Mouse (Mus musculus): ENCODE data around the gene Gm10912. TPM values are rescaled to one million over a fixed set of nuclear protein-coding genes. Genes with fewer than 3 reads are reported as not detected.
A peak's percentile ranks its signal among the peaks of the same experiment; 100 is the strongest.
"Not testable (repeated sequence)": the region's sequence is repeated elsewhere in the genome, so short reads cannot be mapped to it uniquely, and the experiment has no call there.

Gm10912 gene
- polyA plus RNA-seq, 1 experiment from 2014 or later, result 0.09 TPM

- H3K9ac ChIP-seq; H3K27me3 ChIP-seq (replicated peaks); H3K4me2 ChIP-seq (replicated peaks); H3K36me3 ChIP-seq; H3K9me3 ChIP-seq; H3K27ac ChIP-seq; H3K4me1 ChIP-seq (replicated peaks); H3K4me3 ChIP-seq (replicated peaks): not testable (repeated sequence)
- WGBS, result 57% methylated on average over 5 of the region's 5 CpGs
- peak; percentile 46 for ATAC-seq
Observed at GRCm38 (mm10) chr2:104078285-104078684, 12.7 kb downstream of the Gm10912 start.

DNA sequence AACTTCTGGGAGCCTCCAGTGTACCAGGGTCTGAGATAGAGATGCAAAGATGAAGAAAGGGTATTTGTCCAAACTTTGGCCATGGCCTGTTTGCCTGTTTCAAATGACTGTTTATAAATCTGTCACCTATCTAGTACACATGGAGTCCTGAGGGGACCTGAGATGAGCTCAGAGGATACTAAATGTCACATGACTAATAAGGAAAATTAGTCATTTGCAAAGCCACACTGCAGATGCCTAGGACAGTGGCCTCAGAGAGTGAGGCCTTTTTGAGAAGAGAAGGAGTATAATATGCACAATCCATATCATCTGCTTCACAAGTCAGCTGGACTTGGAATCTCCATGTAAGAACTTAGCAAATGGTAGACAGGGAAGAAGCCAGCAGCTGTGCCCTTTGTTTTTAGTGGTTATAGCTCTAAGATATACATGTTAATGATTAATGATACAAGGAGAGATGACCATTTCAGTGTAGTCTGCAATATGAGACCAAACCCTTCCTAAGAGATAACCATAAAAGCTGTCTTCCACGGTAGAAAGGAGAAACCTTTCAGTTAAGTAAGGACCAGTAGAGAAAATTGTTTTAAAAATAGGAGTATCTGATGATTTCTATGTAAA is 15.9 kb downstream of the Gm10912 start:
- not testable (repeated sequence) for H3K4me3 ChIP-seq (replicated peaks); H3K4me1 ChIP-seq (replicated peaks); H3K9ac ChIP-seq; H3K4me2 ChIP-seq (replicated peaks); H3K36me3 ChIP-seq; H3K9me3 ChIP-seq; H3K27ac ChIP-seq; H3K27me3 ChIP-seq (replicated peaks)
- ATAC-seq, result peak; percentile 80
- WGBS, result no CpG with 5 or more reads among the region's 1 CpGs

DNA sequence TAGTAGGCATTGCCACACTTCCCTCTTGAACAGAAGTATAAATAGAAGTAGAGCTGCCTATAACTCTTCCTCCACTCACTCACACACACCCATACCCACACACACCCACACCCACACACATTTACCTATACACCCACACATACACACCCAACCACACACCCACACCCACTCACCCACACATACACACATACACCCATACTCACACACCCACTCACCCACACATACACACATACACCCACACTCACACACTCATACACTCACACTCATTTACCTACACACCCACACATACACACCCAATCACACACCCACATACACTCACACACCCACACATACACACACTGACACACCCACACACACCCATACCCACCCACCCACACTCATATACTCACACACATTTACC is 16.8 kb downstream of the Gm10912 start:
- ATAC-seq, result peak; percentile 24
- Histone ChIP-seq H3K4me3 (replicated peaks) (no peak overlapping the region), H3K4me2 (replicated peaks) (no peak overlapping the region), H3K9me3 (no peaks in the 10 kb centered on the region), H3K4me1 (replicated peaks) (no peaks in the 10 kb centered on the region), H3K27me3 (replicated peaks) (no peaks in the 10 kb centered on the region), H3K9ac (no peak overlapping the region), H3K36me3 (no peaks in the 10 kb centered on the region), H3K27ac (no peak overlapping the region)

DNA sequence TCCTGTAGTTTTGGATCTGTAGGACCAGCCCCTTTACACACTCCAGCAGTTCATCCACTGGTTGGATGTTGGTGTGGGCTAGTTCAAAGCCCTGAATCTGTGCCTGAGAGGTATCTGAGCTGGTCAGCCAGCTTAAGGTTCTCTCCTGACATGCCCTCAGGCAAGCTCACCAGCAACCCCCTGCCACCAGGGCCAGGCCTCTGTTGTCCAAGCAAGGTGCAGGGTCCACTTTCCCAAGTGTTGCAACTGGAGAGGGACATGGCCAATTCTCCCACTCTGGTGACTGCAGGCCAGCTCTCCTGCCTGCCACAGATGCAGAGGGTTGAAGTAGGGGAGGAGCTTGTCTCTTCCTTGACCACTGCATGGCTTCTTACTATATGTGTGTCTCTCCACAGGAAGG is 18.4 kb downstream of the Gm10912 start:
- not testable (repeated sequence) for H3K36me3 ChIP-seq; H3K27ac ChIP-seq; H3K27me3 ChIP-seq (replicated peaks); H3K4me1 ChIP-seq (replicated peaks); H3K4me3 ChIP-seq (replicated peaks); ATAC-seq; H3K4me2 ChIP-seq (replicated peaks); H3K9ac ChIP-seq; H3K9me3 ChIP-seq

DNA sequence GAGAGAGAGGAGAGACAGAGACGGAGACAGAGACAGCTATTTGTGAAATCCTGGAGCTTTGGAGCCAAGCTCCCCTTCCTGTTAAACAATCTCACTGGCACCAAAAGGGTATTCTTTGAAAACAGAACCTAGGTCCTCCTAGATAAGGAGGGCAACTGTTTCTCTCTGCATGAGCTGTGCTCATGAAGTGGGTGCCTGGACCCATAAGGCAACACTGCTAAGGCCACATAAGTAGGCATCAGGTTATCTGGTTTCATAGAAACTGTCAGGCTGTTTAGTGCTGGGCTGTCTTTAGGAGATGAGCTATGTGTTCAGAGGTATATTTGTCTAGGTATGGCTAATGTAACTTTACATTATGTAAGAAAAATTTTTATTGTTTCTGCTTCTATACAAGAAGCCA is 21.9 kb downstream of the Gm10912 start:
- H3K9ac ChIP-seq; H3K4me3 ChIP-seq (replicated peaks); H3K4me1 ChIP-seq (replicated peaks); H3K27ac ChIP-seq; H3K36me3 ChIP-seq; H3K4me2 ChIP-seq (replicated peaks); H3K27me3 ChIP-seq (replicated peaks); ATAC-seq; H3K9me3 ChIP-seq: not testable (repeated sequence)
- WGBS, result 90% methylated on average over 1 of the region's 1 CpGs

GRCm38 (mm10) chr2:104093305-104093704 is 27.7 kb downstream of the Gm10912 start:
- no peaks in the 10 kb centered on the region for H3K9me3 ChIP-seq
- no peak for ATAC-seq
- WGBS, result 59% methylated on average over 2 of the region's 2 CpGs

GRCm38 (mm10) chr2:104095741-104096213 is 30.2 kb downstream of the Gm10912 start, which contains the start of gene Cd59a:
Gene Cd59a (plus strand): TSS chr2:104095801.
- Histone ChIP-seq H3K27ac (peak within 1 kb of the TSS; percentile 75), H3K36me3 (no peaks in the 10 kb centered on the region), H3K4me3 (replicated peaks) (peak within 1 kb of the TSS; percentile 51), H3K27me3 (replicated peaks) (no peaks in the 10 kb centered on the region), H3K9me3 (no peaks in the 10 kb centered on the region), H3K4me2 (replicated peaks) (peak within 1 kb of the TSS; percentile 76), H3K9ac (peak within 1 kb of the TSS; percentile 52), H3K4me1 (replicated peaks) (peaks cover 4% of the 10 kb centered on the region; the same call in 1 of the 2 replicates)
- WGBS, result 6% methylated on average over 15 of the region's 15 CpGs
- ATAC-seq, result peak; percentile 95

More at GRCm38 (mm10) chr2:104093305-104093704, 27.7 kb downstream of the Gm10912 start:
- no peaks in the 10 kb centered on the region for H3K36me3 ChIP-seq
- no peak overlapping the region for H3K9ac ChIP-seq
- no peak overlapping the region for H3K27ac ChIP-seq
- no peaks in the 10 kb centered on the region for H3K27me3 ChIP-seq (replicated peaks)
- H3K4me1 ChIP-seq (replicated peaks), result no peaks in the 10 kb centered on the region
- H3K4me3 ChIP-seq (replicated peaks), result no peak overlapping the region
- H3K4me2 ChIP-seq (replicated peaks), result no peak overlapping the region

DNA sequence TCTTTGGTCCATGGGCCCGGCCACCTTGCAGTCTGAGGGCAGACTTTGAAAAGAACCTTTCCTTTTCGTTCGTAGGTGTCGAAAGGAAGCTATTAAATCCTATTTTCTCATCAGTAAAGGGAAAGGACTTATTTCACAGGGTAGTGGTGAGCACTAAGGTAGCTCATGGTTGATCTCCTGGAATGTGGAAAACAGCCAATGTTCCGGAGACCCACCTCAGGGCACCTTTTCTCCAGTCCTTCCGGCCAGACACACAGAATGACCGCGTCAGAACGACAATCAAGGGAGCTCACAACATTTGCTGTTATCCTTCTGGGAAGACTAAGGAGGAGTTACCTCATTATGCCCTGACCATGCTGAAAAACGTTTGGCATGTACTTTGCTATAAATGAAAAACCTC is 30.6 kb downstream of the Gm10912 start:
- H3K4me3 ChIP-seq (replicated peaks), result peak overlapping the region; percentile 51
- H3K4me1 ChIP-seq (replicated peaks), result peaks cover 4% of the 10 kb centered on the region; the same call in 1 of the 2 replicates
- ATAC-seq, result peak; percentile 24
- no peaks in the 10 kb centered on the region for H3K27me3 ChIP-seq (replicated peaks)
- WGBS, result 38% methylated on average over 10 of the region's 10 CpGs
- no peaks in the 10 kb centered on the region for H3K36me3 ChIP-seq
- H3K9me3 ChIP-seq, result no peaks in the 10 kb centered on the region
- H3K9ac ChIP-seq, result peak overlapping the region; percentile 52
- H3K27ac ChIP-seq, result peak overlapping the region; percentile 75
- H3K4me2 ChIP-seq (replicated peaks), result peak overlapping the region; percentile 76

GRCm38 (mm10) chr2:104096796-104097195 is 31.2 kb downstream of the Gm10912 start:
- WGBS, result 90% methylated on average over 1 of the region's 1 CpGs
- not testable (repeated sequence) for H3K4me3 ChIP-seq (replicated peaks); H3K27ac ChIP-seq; H3K27me3 ChIP-seq (replicated peaks); H3K9ac ChIP-seq; H3K9me3 ChIP-seq; H3K4me1 ChIP-seq (replicated peaks); H3K36me3 ChIP-seq
- peak overlapping the region; percentile 76; the same call in 1 of the 2 replicates for H3K4me2 ChIP-seq (replicated peaks)
- peak; percentile 8; the same call in 1 of the 2 replicates for ATAC-seq

DNA sequence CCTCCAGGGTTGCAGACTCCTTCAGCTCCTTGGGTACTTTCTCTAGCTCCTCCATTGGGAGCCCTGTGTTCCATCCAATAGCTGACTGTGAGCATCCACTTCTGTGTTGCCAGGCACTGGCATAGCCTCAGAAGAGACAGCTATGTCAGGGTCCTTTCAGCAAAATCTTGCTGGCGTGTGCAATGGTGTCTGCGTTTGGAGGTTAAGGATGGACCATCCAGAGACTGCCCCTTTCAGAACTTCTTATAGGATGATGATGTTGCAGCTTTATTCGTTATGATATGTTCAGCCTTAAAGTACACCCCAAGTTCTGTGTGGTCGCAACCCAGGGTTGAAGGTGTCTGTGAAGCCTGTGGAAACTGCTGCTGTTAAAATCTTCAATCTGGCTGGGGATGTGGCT is 31.8 kb downstream of the Gm10912 start:
- H3K36me3 ChIP-seq; H3K27me3 ChIP-seq (replicated peaks); H3K9me3 ChIP-seq; H3K4me3 ChIP-seq (replicated peaks); H3K4me2 ChIP-seq (replicated peaks); H3K27ac ChIP-seq; ATAC-seq; H3K9ac ChIP-seq; H3K4me1 ChIP-seq (replicated peaks): not testable (repeated sequence)
- 93% methylated on average over 4 of the region's 4 CpGs for WGBS

DNA sequence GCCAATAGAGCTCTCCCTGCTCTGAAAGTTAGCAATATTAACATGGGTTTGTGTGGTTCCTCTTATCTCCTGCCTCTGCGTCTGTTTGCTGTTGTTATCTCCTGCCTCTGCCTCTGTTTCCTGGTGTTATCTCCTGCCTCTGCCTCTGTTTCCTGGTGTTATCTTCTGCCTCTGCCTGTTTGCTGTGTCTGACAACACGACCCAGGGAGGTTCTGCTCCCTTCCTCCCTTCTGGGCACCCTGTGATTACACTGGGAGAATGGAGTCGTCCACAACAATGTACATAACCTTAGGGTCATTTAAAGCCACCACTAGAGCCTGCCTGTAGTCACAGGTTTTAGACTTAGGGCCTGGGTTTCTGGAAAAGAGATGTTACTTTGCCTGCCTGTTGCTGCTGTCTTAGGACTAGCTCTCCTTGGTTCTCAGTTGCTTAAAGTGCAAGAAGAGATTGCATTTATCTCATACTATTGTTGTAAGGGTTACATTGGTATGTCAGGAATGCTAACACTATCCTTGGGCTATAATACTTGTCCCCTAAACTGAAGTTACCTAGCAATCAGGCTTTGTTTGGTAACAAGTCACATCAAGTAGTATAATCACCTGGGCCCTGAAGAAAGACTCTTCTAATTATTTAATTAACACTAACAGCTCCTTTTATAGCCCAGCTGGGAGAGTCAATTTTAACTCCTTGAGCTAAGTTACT is 33.1 kb downstream of the Gm10912 start:
- H3K9me3 ChIP-seq, result no peaks in the 10 kb centered on the region
- H3K27me3 ChIP-seq (replicated peaks), result no peaks in the 10 kb centered on the region
- H3K27ac ChIP-seq, result no peak overlapping the region
- H3K4me1 ChIP-seq (replicated peaks), result peaks cover 4% of the 10 kb centered on the region; the same call in 1 of the 2 replicates
- ATAC-seq, result peak; percentile 46
- 13% methylated on average over 3 of the region's 3 CpGs for WGBS
- H3K36me3 ChIP-seq, result no peaks in the 10 kb centered on the region
- no peak overlapping the region for H3K4me3 ChIP-seq (replicated peaks)
- H3K4me2 ChIP-seq (replicated peaks), result no peak overlapping the region
- no peak overlapping the region for H3K9ac ChIP-seq

DNA sequence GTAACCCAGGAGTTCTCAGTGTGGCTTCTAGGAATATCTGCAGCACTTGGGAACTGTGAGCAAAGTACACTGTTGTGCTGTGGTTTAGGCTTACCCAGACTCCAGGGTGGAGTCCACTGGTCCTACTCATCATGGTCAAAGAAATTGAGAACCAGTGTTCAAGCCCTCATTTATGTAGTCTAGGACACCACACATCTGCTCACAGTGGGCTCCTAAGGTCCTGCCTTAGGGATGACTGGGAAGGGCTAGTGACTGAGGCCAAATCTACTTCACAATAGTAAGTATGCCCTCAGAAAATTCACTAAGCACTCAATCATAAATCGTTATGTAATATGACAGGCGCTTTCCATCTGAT is 33.6 kb downstream of the Gm10912 start:
- no peak overlapping the region for H3K4me2 ChIP-seq (replicated peaks)
- 90% methylated on average over 2 of the region's 2 CpGs for WGBS
- no peak for ATAC-seq

DNA sequence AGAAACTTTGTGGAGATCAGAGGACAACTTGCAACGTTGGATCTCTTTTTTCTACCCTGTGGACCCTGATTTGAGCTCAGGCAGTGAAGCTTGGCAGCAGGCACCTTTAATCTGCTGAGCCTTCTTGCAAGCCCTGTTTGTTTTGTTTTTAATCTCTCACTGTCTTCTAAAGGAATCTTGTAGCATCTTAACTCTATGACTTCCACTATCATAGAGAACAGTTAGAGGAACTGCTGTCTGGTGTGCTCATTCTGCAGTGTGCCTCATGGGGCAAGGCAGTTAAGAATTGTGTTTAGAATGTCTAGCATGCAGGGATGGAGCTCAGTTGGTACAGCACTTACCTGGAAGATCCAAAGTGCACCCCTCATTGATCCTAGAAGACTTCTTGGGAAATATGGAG is 34.3 kb downstream of the Gm10912 start:
- Histone ChIP-seq H3K4me2 (replicated peaks) (no peak overlapping the region), H3K9ac (no peak overlapping the region), H3K27ac (no peak overlapping the region), H3K27me3 (replicated peaks) (no peaks in the 10 kb centered on the region), H3K4me3 (replicated peaks) (no peak overlapping the region), H3K9me3 (no peaks in the 10 kb centered on the region), H3K36me3 (no peaks in the 10 kb centered on the region), H3K4me1 (replicated peaks) (peaks cover 4% of the 10 kb centered on the region; the same call in 1 of the 2 replicates)
- 49% methylated on average over 1 of the region's 1 CpGs for WGBS
- ATAC-seq, result no peak

More for the DNA sequence above, 33.6 kb downstream of the Gm10912 start:
- Histone ChIP-seq H3K4me1 (replicated peaks) (peaks cover 4% of the 10 kb centered on the region; the same call in 1 of the 2 replicates), H3K36me3 (no peaks in the 10 kb centered on the region), H3K4me3 (replicated peaks) (no peak overlapping the region), H3K27me3 (replicated peaks) (no peaks in the 10 kb centered on the region), H3K27ac (no peak overlapping the region), H3K9me3 (no peaks in the 10 kb centered on the region), H3K9ac (no peak overlapping the region)

Measured in intestine, embryonic 15.5 days (tissue).